Mouse (Mus musculus): ENCODE data around the gene Ano8. TPM values are rescaled to one million over a fixed set of nuclear protein-coding genes. Genes with fewer than 3 reads are reported as not detected.

Ano8 gene
- polyA plus RNA-seq, 1 experiment from 2014 or later, result 8.6 TPM

- Histone ChIP-seq H3K27ac (replicated peaks) (peak overlapping the region; percentile 90), H3K4me2 (peak overlapping the region; percentile 83), H3K4me3 (peak overlapping the region; percentile 52), H3K36me3 (peaks cover 53% of the 10 kb centered on the region), H3K9ac (peak overlapping the region; percentile 59), H3K27me3 (no peaks in the 10 kb centered on the region), H3K4me1 (replicated peaks) (peaks cover 26% of the 10 kb centered on the region), H3K9me3 (no peaks in the 10 kb centered on the region)
- ATAC-seq (ENCODE audit: low FRiP score, low read depth), result no peak
- 28% methylated on average over 4 of the region's 4 CpGs for WGBS
Observed at GRCm38 (mm10) chr8:71475702-71476075, 10.1 kb downstream of the Ano8 start.

GRCm38 (mm10) chr8:71474785-71475701 lies 10.7 kb downstream of the Ano8 start:
- H3K36me3 ChIP-seq, result peaks cover 46% of the 10 kb centered on the region
- no peak overlapping the region; the same call in 1 of the 2 replicates for H3K9ac ChIP-seq
- peaks cover 33% of the 10 kb centered on the region for H3K4me1 ChIP-seq (replicated peaks)
- H3K27ac ChIP-seq (replicated peaks), result peak overlapping the region; percentile 90
- WGBS, result 84% methylated on average over 25 of the region's 25 CpGs
- no peak for ATAC-seq (ENCODE audit: low FRiP score, low read depth)
- H3K9me3 ChIP-seq, result no peaks in the 10 kb centered on the region
- H3K4me3 ChIP-seq, result no peak overlapping the region
- no peaks in the 10 kb centered on the region for H3K27me3 ChIP-seq
- peak overlapping the region; percentile 83; the same call in 1 of the 2 replicates for H3K4me2 ChIP-seq

- no peak overlapping the region for H3K4me2 ChIP-seq
- no peak for ATAC-seq (ENCODE audit: low FRiP score, low read depth)
- no peak overlapping the region for H3K9ac ChIP-seq
- H3K27me3 ChIP-seq, result no peaks in the 10 kb centered on the region
- peaks cover 39% of the 10 kb centered on the region for H3K4me1 ChIP-seq (replicated peaks)
- H3K27ac ChIP-seq (replicated peaks), result no peak overlapping the region
- no peak overlapping the region for H3K4me3 ChIP-seq
- no peaks in the 10 kb centered on the region for H3K9me3 ChIP-seq
- 97% methylated on average over 18 of the region's 18 CpGs for WGBS
- H3K36me3 ChIP-seq, result peaks cover 39% of the 10 kb centered on the region
Observed at GRCm38 (mm10) chr8:71474344-71474743, 11.4 kb downstream of the Ano8 start.

- 85% methylated on average over 8 of the region's 8 CpGs for WGBS
- Histone ChIP-seq H3K4me2 (no peak overlapping the region), H3K4me3 (no peak overlapping the region), H3K4me1 (replicated peaks) (peaks cover 39% of the 10 kb centered on the region), H3K27ac (replicated peaks) (no peak overlapping the region), H3K9ac (no peak overlapping the region), H3K27me3 (no peaks in the 10 kb centered on the region), H3K9me3 (no peaks in the 10 kb centered on the region), H3K36me3 (peaks cover 28% of the 10 kb centered on the region)
- ATAC-seq (ENCODE audit: low FRiP score, low read depth), result no peak
Observed at GRCm38 (mm10) chr8:71472601-71473386, 13.0 kb downstream of the Ano8 start.

- peaks cover 31% of the 10 kb centered on the region for H3K4me1 ChIP-seq (replicated peaks)
- no peak overlapping the region for H3K4me2 ChIP-seq
- no peak overlapping the region for H3K27ac ChIP-seq (replicated peaks)
- H3K4me3 ChIP-seq, result no peak overlapping the region
- peaks cover 28% of the 10 kb centered on the region for H3K36me3 ChIP-seq
- no peaks in the 10 kb centered on the region for H3K9me3 ChIP-seq
- 97% methylated on average over 17 of the region's 17 CpGs for WGBS
- no peaks in the 10 kb centered on the region for H3K27me3 ChIP-seq
- ATAC-seq (ENCODE audit: low FRiP score, low read depth), result no peak
- no peak overlapping the region for H3K9ac ChIP-seq
Observed at GRCm38 (mm10) chr8:71471861-71472260, 13.9 kb downstream of the Ano8 start.

GRCm38 (mm10) chr8:71470913-71471255 lies 14.9 kb downstream of the Ano8 start:
- peaks cover 25% of the 10 kb centered on the region for H3K4me1 ChIP-seq (replicated peaks)
- H3K4me3 ChIP-seq, result 0 out of 2 replicates have a peak overlapping the region, but pooled peaks have one; percentile 81
- H3K4me2 ChIP-seq, result peak overlapping the region; percentile 92; the same call in 1 of the 2 replicates
- H3K9ac ChIP-seq, result no peak overlapping the region
- H3K36me3 ChIP-seq, result peaks cover 28% of the 10 kb centered on the region
- ATAC-seq (ENCODE audit: low FRiP score, low read depth), result no peak
- no peak overlapping the region for H3K27ac ChIP-seq (replicated peaks)
- H3K9me3 ChIP-seq, result no peaks in the 10 kb centered on the region
- WGBS, result 83% methylated on average over 5 of the region's 5 CpGs
- H3K27me3 ChIP-seq, result no peaks in the 10 kb centered on the region

- Histone ChIP-seq H3K4me3 (peak overlapping the region; percentile 81), H3K4me2 (peak overlapping the region; percentile 92), H3K27me3 (no peaks in the 10 kb centered on the region), H3K9ac (peak overlapping the region; percentile 68), H3K4me1 (replicated peaks) (peaks cover 26% of the 10 kb centered on the region), H3K36me3 (peaks cover 28% of the 10 kb centered on the region), H3K27ac (replicated peaks) (peak overlapping the region; percentile 90; the same call in 1 of the 2 replicates), H3K9me3 (no peaks in the 10 kb centered on the region)
- no peak for ATAC-seq (ENCODE audit: low FRiP score, low read depth)
- 77% methylated on average over 3 of the region's 3 CpGs for WGBS
Observed at GRCm38 (mm10) chr8:71470146-71470912, 15.4 kb downstream of the Ano8 start.

- peak; percentile 40 for ATAC-seq (ENCODE audit: low FRiP score, low read depth)
- Histone ChIP-seq H3K4me1 (replicated peaks) (peaks cover 29% of the 10 kb centered on the region), H3K9me3 (no peaks in the 10 kb centered on the region)
Observed at GRCm38 (mm10) chr8:71469411-71469810, 16.4 kb downstream of the Ano8 start.

GRCm38 (mm10) chr8:71468916-71469315 lies 16.8 kb downstream of the Ano8 start, which contains the start of gene Dda1:
Dda1 (plus strand) TSS chr8:71469199.
- H3K9ac ChIP-seq, result peak within 1 kb of the TSS; percentile 68
- H3K4me3 ChIP-seq, result peak within 1 kb of the TSS; percentile 81
- under 1% methylated on average over 52 of the region's 52 CpGs for WGBS
- peaks cover 34% of the 10 kb centered on the region for H3K4me1 ChIP-seq (replicated peaks)
- peak within 1 kb of the TSS; percentile 90 for H3K27ac ChIP-seq (replicated peaks)
- ATAC-seq (ENCODE audit: low FRiP score, low read depth), result peak; percentile 90
- H3K4me2 ChIP-seq, result peak within 1 kb of the TSS; percentile 92
- H3K9me3 ChIP-seq, result no peaks in the 10 kb centered on the region
- H3K27me3 ChIP-seq, result no peaks in the 10 kb centered on the region
- peaks cover 21% of the 10 kb centered on the region for H3K36me3 ChIP-seq

More at GRCm38 (mm10) chr8:71469411-71469810, 16.4 kb downstream of the Ano8 start:
- peak overlapping the region; percentile 92 for H3K4me2 ChIP-seq
- H3K27ac ChIP-seq (replicated peaks), result peak overlapping the region; percentile 90
- H3K27me3 ChIP-seq, result no peaks in the 10 kb centered on the region
- H3K9ac ChIP-seq, result peak overlapping the region; percentile 68
- peaks cover 26% of the 10 kb centered on the region for H3K36me3 ChIP-seq
- under 1% methylated on average over 23 of the region's 24 CpGs for WGBS
- peak overlapping the region; percentile 81 for H3K4me3 ChIP-seq

GRCm38 (mm10) chr8:71468001-71468400 lies 17.8 kb downstream of the Ano8 start:
- 93% methylated on average over 1 of the region's 1 CpGs for WGBS
- no peak overlapping the region for H3K4me3 ChIP-seq
- no peak overlapping the region for H3K4me2 ChIP-seq
- no peak overlapping the region for H3K9ac ChIP-seq
- H3K27ac ChIP-seq (replicated peaks), result no peak overlapping the region
- H3K36me3 ChIP-seq, result 0 out of 2 replicates have a peak, but pooled peaks cover 13% of the 10 kb centered on the region
- H3K27me3 ChIP-seq, result no peaks in the 10 kb centered on the region
- H3K4me1 ChIP-seq (replicated peaks), result peaks cover 38% of the 10 kb centered on the region
- no peak for ATAC-seq (ENCODE audit: low FRiP score, low read depth)
- no peaks in the 10 kb centered on the region for H3K9me3 ChIP-seq

GRCm38 (mm10) chr8:71467201-71467600 lies 18.6 kb downstream of the Ano8 start:
- no peak overlapping the region for H3K4me2 ChIP-seq
- 89% methylated on average over 2 of the region's 2 CpGs for WGBS
- no peak overlapping the region for H3K9ac ChIP-seq
- no peak overlapping the region for H3K4me3 ChIP-seq
- no peaks in the 10 kb centered on the region for H3K9me3 ChIP-seq
- H3K36me3 ChIP-seq, result 0 out of 2 replicates have a peak, but pooled peaks cover 9% of the 10 kb centered on the region
- H3K4me1 ChIP-seq (replicated peaks), result peaks cover 44% of the 10 kb centered on the region
- ATAC-seq (ENCODE audit: low FRiP score, low read depth), result no peak
- H3K27ac ChIP-seq (replicated peaks), result no peak overlapping the region
- H3K27me3 ChIP-seq, result no peaks in the 10 kb centered on the region
